8 mouse cellular contexts compared by ENCODE assay signal in genomic region chrX:159626208-159626906, GRCm38 (mm10). TPM values are rescaled to one million over a fixed set of nuclear protein-coding genes. Genes with fewer than 3 reads are reported as not detected.
DNase-seq lines count a peak whose midpoint lies in the region; ATAC-seq and TF ChIP-seq lines count a peak whose summit lies in the region.

No protein-coding gene starts in this region.

- peak; percentile 8 for DNase-seq in thymus, adult 2 months
- DNase-seq in thymus, postnatal 36 days = no peak
- DNase-seq in cerebellum, adult 11 months = peak; percentile 3
- DNase-seq in liver, postnatal 0 days = no peak
- peak; percentile 48 for DNase-seq in retina, postnatal 1 day
- DNase-seq in gastrocnemius, postnatal 25 days = no peak

- TF ChIP-seq EP300 in liver, postnatal 0 days (IDR thresholded peaks at IDR 0.05; ENCODE audit: low read depth) = no peak

- H3K9ac ChIP-seq in kidney, embryonic 16.5 days (replicated peaks; ENCODE audit: low read length) = no peak overlapping the region
- 0 out of 2 replicates have a peak overlapping the region, but pooled peaks have one; percentile 16 for H3K9ac ChIP-seq in liver, postnatal 0 days (replicated peaks)

- WGBS in thymus, adult 2 months = 3% methylated on average over 11 of the region's 12 CpGs
- 23% methylated on average over 12 of the region's 12 CpGs for WGBS in kidney, embryonic 16.5 days
- WGBS in liver, postnatal 0 days (ENCODE audit: insufficient replicate concordance) = 27% methylated on average over 10 of the region's 12 CpGs

- TF ChIP-seq POLR2A in thymus, adult 2 months (IDR thresholded peaks at IDR 0.05; ENCODE audit: control insufficient read depth, extremely low read depth, insufficient read depth, low read length, poor library complexity) = no peak

- peaks cover 9% of the 10 kb centered on the region for H3K4me1 ChIP-seq in thymus, adult 2 months (replicated peaks; ENCODE audit: control insufficient read depth, insufficient read depth, low read length)
- peaks cover 8% of the 10 kb centered on the region; the same call in 1 of the 2 replicates for H3K4me1 ChIP-seq in kidney, embryonic 16.5 days (ENCODE audit: insufficient read depth, low read length)
- H3K4me1 ChIP-seq in liver, postnatal 0 days (ENCODE audit: insufficient read depth) = peaks cover 6% of the 10 kb centered on the region

- peak overlapping the region; percentile 70 for H3K4me2 ChIP-seq in kidney, embryonic 16.5 days (replicated peaks; ENCODE audit: low read depth, low read length)
- peak overlapping the region; percentile 81 for H3K4me2 ChIP-seq in liver, postnatal 0 days (ENCODE audit: low read depth, low read length)

- no peaks in the 10 kb centered on the region for H3K27me3 ChIP-seq in thymus, adult 2 months (ENCODE audit: control insufficient read depth, insufficient read depth, low read length)
- H3K27me3 ChIP-seq in kidney, embryonic 16.5 days (ENCODE audit: insufficient read depth, low read length) = peaks cover 11% of the 10 kb centered on the region; the same call in 1 of the 2 replicates
- 0 out of 2 replicates have a peak, but pooled peaks cover 6% of the 10 kb centered on the region for H3K27me3 ChIP-seq in liver, postnatal 0 days (ENCODE audit: insufficient read depth, low read length)

- no peaks in the 10 kb centered on the region for H3K36me3 ChIP-seq in thymus, adult 2 months (ENCODE audit: control insufficient read depth, insufficient read depth, low read length)
- no peaks in the 10 kb centered on the region for H3K36me3 ChIP-seq in kidney, embryonic 16.5 days (ENCODE audit: insufficient read depth, low read length)
- H3K36me3 ChIP-seq in liver, postnatal 0 days (replicated peaks; ENCODE audit: insufficient read depth, low read length) = no peaks in the 10 kb centered on the region

- peak; percentile 40 for ATAC-seq in granulocyte monocyte progenitor cell, adult 5-6 weeks (replicated peaks; ENCODE audit: poor library complexity, severe bottlenecking)
- ATAC-seq in kidney, embryonic 16.5 days (ENCODE audit: low FRiP score, low TSS enrichment) = peak; percentile 67
- peak; percentile 14 for ATAC-seq in liver, postnatal 0 days

- H3K9me3 ChIP-seq in kidney, embryonic 16.5 days (ENCODE audit: low read length) = no peaks in the 10 kb centered on the region
- no peaks in the 10 kb centered on the region for H3K9me3 ChIP-seq in liver, postnatal 0 days (ENCODE audit: low read length)

- no peak overlapping the region for H3K27ac ChIP-seq in thymus, adult 2 months (ENCODE audit: control insufficient read depth, insufficient read depth, low read length)
- no peak overlapping the region for H3K27ac ChIP-seq in kidney, embryonic 16.5 days (ENCODE audit: low read length)
- no peak overlapping the region for H3K27ac ChIP-seq in liver, postnatal 0 days (ENCODE audit: low read depth)

- peak overlapping the region; percentile 90 for H3K4me3 ChIP-seq in thymus, adult 2 months (ENCODE audit: control insufficient read depth, insufficient read depth, low read length)
- peak overlapping the region; percentile 60 for H3K4me3 ChIP-seq in kidney, embryonic 16.5 days (ENCODE audit: low read length)
- H3K4me3 ChIP-seq in liver, postnatal 0 days (ENCODE audit: low read depth, low read length) = peak overlapping the region; percentile 60

- TF ChIP-seq CTCF in thymus, adult 2 months (IDR thresholded peaks at IDR 0.05; ENCODE audit: borderline replicate concordance, control insufficient read depth, extremely low read depth, insufficient read depth, low read length, poor library complexity) = no peak
- peak; percentile 63 for TF ChIP-seq CTCF in liver, postnatal 0 days (IDR thresholded peaks at IDR 0.05; ENCODE audit: low read depth)

RNA-seq across cellular contexts. Expression of gene Sh3kbp1, which starts 0.7 kb away (rescaled TPM):
- polyA plus RNA-seq in thymus, adult 2 months (2012; rRNA removed) = 110 and 114 TPM in 2 replicates
- 69.4 and 70.6 TPM in 2 replicates for total RNA-seq in granulocyte monocyte progenitor cell, adult 5-6 weeks (2014; fragmentation: Nextera tagmentation)
- total RNA-seq in granulocyte monocyte progenitor cell, adult 5-6 weeks (2017) = 92.0 and 99.7 TPM in 2 replicates
- 39.0 and 41.4 TPM in 2 replicates for polyA plus RNA-seq in kidney, embryonic 16.5 days (2015; fragmentation: Nextera tagmentation; extraction: Ambion mirVana)
- polyA plus RNA-seq in liver, postnatal 0 days (2015; fragmentation: Nextera tagmentation; extraction: Ambion mirVana) = 9.0 and 9.7 TPM in 2 replicates
- total RNA-seq in gastrocnemius, postnatal 25 days (2021) = 10 to 100 TPM; 23.7 to 36.2 TPM

Comparison
In these comparisons a context has a peak if more than half of its experiments do, and no peak if none do; other contexts are left out.
1. DNase-seq: peak in thymus, adult 2 months (single experiment), cerebellum, adult 11 months (single experiment) and retina, postnatal 1 day (single experiment); none in thymus, postnatal 36 days (0 of 2), liver, postnatal 0 days (single experiment) and gastrocnemius, postnatal 25 days (single experiment).
2. ATAC-seq: peak in every context shown above with its lines; median percentile 67 in kidney, embryonic 16.5 days; 40 in granulocyte monocyte progenitor cell, adult 5-6 weeks; 14 in liver, postnatal 0 days.
3. Peak in every context shown above with its lines, with median percentiles within 50 percentile points of each other: H3K4me3 ChIP-seq.